Mouse (Mus musculus) E14TG2a.4 (cell line): Measurements from ENCODE around the gene Selenof.

ENCODE experiments used
- CTCF ChIP-seq: conservative IDR thresholded peaks from 2 replicates; pipeline ENCODE4 v1.5.1; 2014; ENCODE audit warnings: low read length
- NANOG ChIP-seq: IDR thresholded peaks from 2 replicates; pipeline ENCODE4 v1.6.1; 2014; ENCODE audit warnings: borderline replicate concordance, low read length, mixed read lengths

DNA sequence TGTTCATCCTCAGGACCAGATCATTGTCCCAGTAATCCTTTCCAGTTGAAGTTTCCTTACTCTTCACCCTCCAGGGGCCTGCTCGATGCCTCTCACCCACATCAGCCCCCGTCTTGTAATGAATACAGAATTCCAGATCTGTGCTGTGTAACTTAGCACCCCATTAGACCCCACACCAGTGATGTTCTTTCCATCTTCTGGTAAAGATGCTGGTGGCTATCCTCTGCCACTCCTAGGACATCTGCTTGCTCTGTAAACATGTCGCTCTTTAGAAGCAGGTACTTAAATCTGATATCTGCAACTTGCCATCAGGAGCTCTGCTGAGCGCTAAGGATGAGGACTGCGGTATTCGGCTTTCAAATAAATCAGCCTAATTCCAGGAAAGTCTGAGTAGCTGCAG, 44.2 kb downstream of the Selenof start:
- no peak for TF ChIP-seq CTCF
- no peak for TF ChIP-seq NANOG
